In genomic region chr10:21195597-21195996, GRCm38 (mm10) we compare ENCODE assay signal across 22 mouse cellular contexts. TPM values are rescaled to one million over a fixed set of nuclear protein-coding genes. Genes with fewer than 3 reads are reported as not detected.
A peak's percentile ranks its signal among the peaks of the same experiment; 100 is the strongest.
DNase-seq lines count a peak whose midpoint lies in the region; ATAC-seq and TF ChIP-seq lines count a peak whose summit lies in the region.
"Had no signal": no experiment of that assay in that cellular context is flagged by ENCODE, and none has a peak within 500 bp of the region (broad histone marks: within the 10 kb centered on the region; RNA-seq: fewer than 3 reads in every experiment).

No protein-coding gene starts in this region.

- 22% methylated on average over 8 of the region's 8 CpGs for WGBS in forebrain, embryonic 14.5 days
- WGBS in forebrain, embryonic 13.5 days = 28% methylated on average over 8 of the region's 8 CpGs
- 61% methylated on average over 8 of the region's 8 CpGs for WGBS in midbrain, embryonic 14.5 days
- 54% methylated on average over 8 of the region's 8 CpGs for WGBS in midbrain, embryonic 13.5 days
- 34% methylated on average over 8 of the region's 8 CpGs for WGBS in liver, embryonic 15.5 days (ENCODE audit: insufficient replicate concordance)
- 52% methylated on average over 8 of the region's 8 CpGs for WGBS in hindbrain, postnatal 0 days

- no peak overlapping the region for H3K27ac ChIP-seq in forebrain, embryonic 14.5 days (ENCODE audit: low read depth, low read length)
- no peak overlapping the region for H3K27ac ChIP-seq in forebrain, embryonic 13.5 days
- no peak overlapping the region for H3K27ac ChIP-seq in midbrain, embryonic 14.5 days (replicated peaks; ENCODE audit: low read depth, low read length)
- H3K27ac ChIP-seq in midbrain, embryonic 13.5 days = no peak overlapping the region
- H3K27ac ChIP-seq in liver, embryonic 15.5 days (replicated peaks) = peak overlapping the region; percentile 71
- no peak overlapping the region for H3K27ac ChIP-seq in hindbrain, postnatal 0 days
- H3K27ac ChIP-seq: hindbrain, embryonic 10.5 days; macrophage; stomach, embryonic 15.5 days had no signal

- ATAC-seq in forebrain, embryonic 14.5 days = no peak
- no peak for ATAC-seq in forebrain, embryonic 13.5 days
- ATAC-seq in midbrain, embryonic 14.5 days (ENCODE audit: low FRiP score, low TSS enrichment) = no peak
- ATAC-seq in midbrain, embryonic 13.5 days = no peak
- no peak for ATAC-seq in liver, embryonic 15.5 days (ENCODE audit: insufficient read depth)
- ATAC-seq in hindbrain, postnatal 0 days = no peak
- ATAC-seq: midbrain, embryonic 16.5 days had no signal

- TF ChIP-seq POLR2A in brain, embryonic 14.5 days (IDR thresholded peaks at IDR 0.05; ENCODE audit: borderline replicate concordance, extremely low read depth, insufficient read depth, insufficient read length, poor library complexity, severe bottlenecking) = no peak

- no peaks in the 10 kb centered on the region for H3K27me3 ChIP-seq in forebrain, embryonic 14.5 days (replicated peaks; ENCODE audit: control insufficient read depth, insufficient read depth, low read length)
- H3K27me3 ChIP-seq in forebrain, embryonic 13.5 days = no peaks in the 10 kb centered on the region
- H3K27me3 ChIP-seq in midbrain, embryonic 14.5 days (ENCODE audit: control insufficient read depth, insufficient read depth, low read length) = no peaks in the 10 kb centered on the region
- H3K27me3 ChIP-seq in midbrain, embryonic 13.5 days = no peaks in the 10 kb centered on the region
- no peaks in the 10 kb centered on the region for H3K27me3 ChIP-seq in liver, embryonic 15.5 days
- H3K27me3 ChIP-seq in hindbrain, postnatal 0 days (ENCODE audit: insufficient read depth, low read length) = no peaks in the 10 kb centered on the region
- H3K27me3 ChIP-seq: CH12.LX; stomach, embryonic 15.5 days had no signal

- H3K36me3 ChIP-seq in forebrain, embryonic 14.5 days (ENCODE audit: control insufficient read depth, insufficient read depth, low read length) = no peaks in the 10 kb centered on the region
- no peaks in the 10 kb centered on the region for H3K36me3 ChIP-seq in forebrain, embryonic 13.5 days (ENCODE audit: poor library complexity, severe bottlenecking)
- no peaks in the 10 kb centered on the region for H3K36me3 ChIP-seq in midbrain, embryonic 14.5 days (ENCODE audit: control insufficient read depth, insufficient read depth, low read length)
- H3K36me3 ChIP-seq in midbrain, embryonic 13.5 days = no peaks in the 10 kb centered on the region
- H3K36me3 ChIP-seq in liver, embryonic 15.5 days (replicated peaks) = no peaks in the 10 kb centered on the region
- no peaks in the 10 kb centered on the region for H3K36me3 ChIP-seq in hindbrain, postnatal 0 days (ENCODE audit: insufficient read depth, low read length)
- H3K36me3 ChIP-seq: hindbrain, embryonic 10.5 days; stomach, embryonic 15.5 days had no signal

- no peak overlapping the region for H3K9ac ChIP-seq in forebrain, embryonic 14.5 days (ENCODE audit: low read length)
- H3K9ac ChIP-seq in forebrain, embryonic 13.5 days = no peak overlapping the region
- no peak overlapping the region for H3K9ac ChIP-seq in midbrain, embryonic 14.5 days (replicated peaks; ENCODE audit: low read length)
- no peak overlapping the region for H3K9ac ChIP-seq in midbrain, embryonic 13.5 days (replicated peaks)
- no peak overlapping the region; the same call in 1 of the 2 replicates for H3K9ac ChIP-seq in liver, embryonic 15.5 days
- no peak overlapping the region for H3K9ac ChIP-seq in hindbrain, postnatal 0 days (replicated peaks; ENCODE audit: low read length)
- H3K9ac ChIP-seq: lung, embryonic 14.5 days; stomach, embryonic 15.5 days had no signal

- no peaks in the 10 kb centered on the region for H3K9me3 ChIP-seq in forebrain, embryonic 14.5 days (replicated peaks; ENCODE audit: control insufficient read depth, low read length)
- no peaks in the 10 kb centered on the region for H3K9me3 ChIP-seq in forebrain, embryonic 13.5 days (replicated peaks)
- H3K9me3 ChIP-seq in midbrain, embryonic 14.5 days (ENCODE audit: control insufficient read depth, low read length) = no peaks in the 10 kb centered on the region
- H3K9me3 ChIP-seq in midbrain, embryonic 13.5 days = no peaks in the 10 kb centered on the region
- no peaks in the 10 kb centered on the region for H3K9me3 ChIP-seq in liver, embryonic 15.5 days (replicated peaks)
- H3K9me3 ChIP-seq in hindbrain, postnatal 0 days (ENCODE audit: low read length) = no peaks in the 10 kb centered on the region
- H3K9me3 ChIP-seq: hindbrain, embryonic 10.5 days; stomach, embryonic 15.5 days had no signal

- H3K4me2 ChIP-seq in forebrain, embryonic 14.5 days (ENCODE audit: low read length) = no peak overlapping the region
- no peak overlapping the region for H3K4me2 ChIP-seq in forebrain, embryonic 13.5 days
- H3K4me2 ChIP-seq in midbrain, embryonic 14.5 days (ENCODE audit: low read length) = no peak overlapping the region
- H3K4me2 ChIP-seq in midbrain, embryonic 13.5 days (replicated peaks) = no peak overlapping the region
- peak overlapping the region; percentile 65 for H3K4me2 ChIP-seq in liver, embryonic 15.5 days
- no peak overlapping the region for H3K4me2 ChIP-seq in hindbrain, postnatal 0 days (ENCODE audit: low read depth, low read length)
- H3K4me2 ChIP-seq: lung, embryonic 14.5 days; stomach, embryonic 15.5 days had no signal

- H3K4me1 ChIP-seq in forebrain, embryonic 14.5 days (ENCODE audit: control insufficient read depth, insufficient read depth, low read length) = no peaks in the 10 kb centered on the region; the same call in 1 of the 2 replicates
- H3K4me1 ChIP-seq in forebrain, embryonic 13.5 days = peaks cover 11% of the 10 kb centered on the region
- H3K4me1 ChIP-seq in midbrain, embryonic 14.5 days (ENCODE audit: control insufficient read depth, insufficient read depth, low read length) = peaks cover 5% of the 10 kb centered on the region; the same call in 1 of the 2 replicates
- H3K4me1 ChIP-seq in midbrain, embryonic 13.5 days (replicated peaks) = peaks cover 7% of the 10 kb centered on the region
- peaks cover 61% of the 10 kb centered on the region for H3K4me1 ChIP-seq in liver, embryonic 15.5 days (replicated peaks)
- H3K4me1 ChIP-seq in hindbrain, postnatal 0 days (ENCODE audit: insufficient read depth, low read length) = no peaks in the 10 kb centered on the region
- H3K4me1 ChIP-seq: stomach, embryonic 15.5 days had no signal

- no peak for TF ChIP-seq CTCF in brain, embryonic 14.5 days (IDR thresholded peaks at IDR 0.05; ENCODE audit: borderline replicate concordance, extremely low read depth, insufficient read depth, insufficient read length)
- TF ChIP-seq CTCF in hindbrain, postnatal 0 days (IDR thresholded peaks at IDR 0.05; ENCODE audit: low read depth) = no peak

- peak; percentile 11 for DNase-seq in forebrain, embryonic 14.5 days (ENCODE audit: low spot score)
- peak; percentile 18 for DNase-seq in midbrain, embryonic 14.5 days
- DNase-seq in brain, embryonic 14.5 days (ENCODE audit: low read depth) = peak; percentile 48
- no peak for DNase-seq in adrenal gland, adult 18-20 months (ENCODE audit: low spot score in 2 of 2)
- no peak for DNase-seq in hindbrain, postnatal 0 days (ENCODE audit: low spot score)
- DNase-seq: adrenal gland, postnatal 25 days; cerebellum, adult 11-12 months; cerebellum, postnatal 14 days; gastrocnemius, postnatal 14 days; kidney, adult 8-10 months; kidney, postnatal 25 days; lung, embryonic 14.5 days; right cerebral cortex, postnatal 14 days; thymus, postnatal 14 days had no signal

- H3K4me3 ChIP-seq in forebrain, embryonic 14.5 days (ENCODE audit: low read depth, low read length) = no peak overlapping the region
- H3K4me3 ChIP-seq in forebrain, embryonic 13.5 days = no peak overlapping the region
- no peak overlapping the region for H3K4me3 ChIP-seq in midbrain, embryonic 14.5 days (replicated peaks; ENCODE audit: low read depth, low read length)
- no peak overlapping the region for H3K4me3 ChIP-seq in midbrain, embryonic 13.5 days (replicated peaks)
- no peak overlapping the region for H3K4me3 ChIP-seq in liver, embryonic 15.5 days (replicated peaks)
- no peak overlapping the region for H3K4me3 ChIP-seq in hindbrain, postnatal 0 days (ENCODE audit: low read length)
- H3K4me3 ChIP-seq: hindbrain, embryonic 10.5 days; stomach, embryonic 15.5 days had no signal

RNA-seq across cellular contexts. Expression of gene Myb, which starts 34.8 kb away (rescaled TPM):
- 2.6 and 3.2 TPM in 2 replicates for polyA plus RNA-seq in forebrain, embryonic 14.5 days (2014; fragmentation: Nextera tagmentation; extraction: Ambion mirVana)
- 5.6 and 6.2 TPM in 2 replicates for polyA plus RNA-seq in forebrain, embryonic 13.5 days (2015; fragmentation: Nextera tagmentation; extraction: Ambion mirVana)
- 3.4 and 3.5 TPM in 2 replicates for polyA plus RNA-seq in midbrain, embryonic 14.5 days (2014; fragmentation: Nextera tagmentation; extraction: Ambion mirVana)
- polyA plus RNA-seq in midbrain, embryonic 13.5 days (2015; fragmentation: Nextera tagmentation; extraction: Ambion mirVana) = 3.0 and 3.1 TPM in 2 replicates
- 4.8 and 5.2 TPM in 2 replicates for polyA plus RNA-seq in brain, embryonic 14.5 days (2012; rRNA removed)
- polyA plus RNA-seq in liver, embryonic 15.5 days (2015; fragmentation: Nextera tagmentation; extraction: Ambion mirVana) = 9.1 and 9.7 TPM in 2 replicates
- total RNA-seq in adrenal gland, adult 18-20 months (2021) = not detected
- total RNA-seq in hindbrain, postnatal 0 days (2014; rRNA removed) = 3.3 and 4.0 TPM in 2 replicates
- polyA plus RNA-seq in hindbrain, postnatal 0 days (2015; fragmentation: Nextera tagmentation; extraction: Ambion mirVana) = 2.0 and 2.2 TPM in 2 replicates

Comparison
In these comparisons a context has a peak if more than half of its experiments do, and no peak if none do; other contexts are left out.
1. DNase-seq: peak in forebrain, embryonic 14.5 days (single experiment), midbrain, embryonic 14.5 days (single experiment) and brain, embryonic 14.5 days (single experiment); none in adrenal gland, adult 18-20 months (0 of 2) and hindbrain, postnatal 0 days (single experiment).